Mouse (Mus musculus) megakaryocyte, adult 5-6 weeks (primary cell): ENCODE measurements around the gene Mical3. TPM values are rescaled to one million over a fixed set of nuclear protein-coding genes. Genes with fewer than 3 reads are reported as not detected.

Experiments
- ATAC-seq: 2 replicates; pipeline ENCODE4 v1.8.0; 2016; ENCODE audit warnings: mild to moderate bottlenecking, inconsistent platforms; ENCODE audit not compliant: poor library complexity, severe bottlenecking
- total RNA-seq, 2 experiments: library from RNA; stranded (forward) in 1 of 2; stranded (reverse) in 1 of 2; fragments of 153-499, 151-499 nt in 1 of 2; fragments of 221-1000, 200-1000 nt in 1 of 2; gene quantifications; 2 replicates each; pipeline versions ENCODE4 v1.2.3 to v1.2.4; 2015 to 2017

Gene Mical3
- total RNA-seq, 2 experiments from 2014 or later: 2.4 to 7.7 TPM

DNA sequence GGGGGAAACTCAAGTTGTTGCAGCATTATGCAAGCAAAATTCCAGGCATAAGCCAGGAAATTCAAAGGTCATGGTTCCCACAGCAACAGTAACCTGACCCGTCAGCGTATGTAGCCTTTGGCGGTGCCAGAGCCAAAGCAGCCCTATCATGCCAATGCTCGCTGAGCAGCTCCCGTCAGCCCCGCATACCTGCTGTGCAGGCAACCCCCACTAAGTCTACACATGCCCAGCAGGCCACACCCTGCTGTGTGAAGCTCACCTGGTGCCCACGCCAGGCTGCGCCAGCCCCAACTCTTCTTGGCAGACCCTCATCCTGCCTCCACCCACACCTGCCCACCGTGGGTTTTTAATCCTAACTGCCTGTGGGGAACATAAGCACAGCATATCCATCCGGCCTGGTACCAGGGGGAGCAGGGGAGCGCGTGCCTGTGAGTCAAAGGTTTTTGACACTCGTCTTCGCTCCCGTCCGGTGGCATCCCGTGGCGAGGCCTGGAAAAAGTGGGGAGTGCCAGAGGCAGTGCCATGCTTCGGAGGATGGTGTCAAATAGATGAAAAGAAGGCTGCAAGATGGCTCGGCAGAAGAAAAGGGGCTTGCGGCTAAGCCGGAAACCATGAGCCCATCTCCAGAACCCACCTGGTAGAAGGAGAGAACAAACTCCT, 43.1 kb downstream of the Mical3 start:
- no peak for ATAC-seq

DNA sequence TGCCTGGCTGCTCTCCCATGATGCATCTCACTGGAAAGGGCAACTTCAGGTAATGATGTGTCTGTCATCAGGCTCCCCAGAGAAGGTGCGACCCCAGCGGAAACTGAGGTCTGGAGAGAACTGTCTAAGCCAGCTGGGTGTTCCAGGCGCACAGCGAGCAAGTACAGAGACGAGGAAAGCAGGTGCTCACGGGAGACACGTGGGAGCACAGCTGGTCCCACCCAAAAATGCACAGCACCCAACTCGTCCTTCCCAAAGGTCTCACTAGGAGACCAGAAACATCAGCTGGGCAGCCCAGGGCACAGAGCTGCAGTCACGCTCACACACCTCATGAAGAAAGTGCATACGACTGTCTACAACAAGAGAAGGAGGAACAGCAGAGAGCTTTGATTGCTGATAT, 43.7 kb downstream of the Mical3 start:
- ATAC-seq: no peak

DNA sequence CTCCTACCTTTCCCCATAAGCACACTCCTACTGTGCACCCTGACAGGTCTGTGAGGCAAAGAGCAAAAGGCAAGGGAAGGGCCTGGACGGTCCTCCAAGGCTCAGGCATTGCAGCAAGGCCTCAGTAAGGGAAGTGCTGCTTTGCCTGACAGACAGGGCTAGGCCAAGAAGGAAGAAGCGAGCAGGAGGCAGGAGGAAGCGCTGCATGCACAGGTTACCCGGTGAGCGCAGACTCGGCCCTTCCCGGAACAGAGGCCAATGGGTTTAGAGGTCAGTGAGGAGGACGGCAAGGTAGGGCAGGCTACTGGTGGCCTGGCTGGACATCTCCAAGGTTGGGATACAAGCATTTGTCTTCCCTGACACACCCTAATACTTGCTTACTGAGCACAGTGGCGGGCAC, 44.6 kb downstream of the Mical3 start:
- peak; percentile 78 for ATAC-seq

GRCm38 (mm10) chr6:121084050-121084480, 46.7 kb downstream of the Mical3 start:
- peak; percentile 57; the same call in 1 of the 2 replicates for ATAC-seq

- no peak for ATAC-seq
These were observed 48.7 kb downstream of the Mical3 start for GRCm38 (mm10) chr6:121082094-121082473.

GRCm38 (mm10) chr6:121081288-121082093, 49.3 kb downstream of the Mical3 start:
- ATAC-seq: no peak

DNA sequence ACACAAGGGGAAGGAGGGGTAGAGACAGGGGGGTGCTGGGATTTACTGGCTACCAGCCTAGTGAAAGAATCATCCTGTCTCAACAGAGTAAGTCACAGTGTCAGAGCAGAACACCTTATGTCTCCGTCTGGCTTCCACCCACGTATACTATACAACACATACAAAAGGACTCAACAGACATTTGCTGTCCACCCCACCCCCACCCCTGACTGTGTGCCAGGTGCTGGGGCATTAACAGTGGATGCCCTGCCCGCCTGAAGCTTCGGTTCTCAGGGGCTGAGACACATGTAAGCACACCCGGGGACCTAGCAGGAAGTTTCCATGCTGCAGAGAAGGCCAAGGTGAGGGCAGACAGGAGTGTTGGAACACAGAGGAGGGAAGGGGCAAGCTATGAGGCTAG, 52.6 kb downstream of the Mical3 start:
- ATAC-seq: no peak

DNA sequence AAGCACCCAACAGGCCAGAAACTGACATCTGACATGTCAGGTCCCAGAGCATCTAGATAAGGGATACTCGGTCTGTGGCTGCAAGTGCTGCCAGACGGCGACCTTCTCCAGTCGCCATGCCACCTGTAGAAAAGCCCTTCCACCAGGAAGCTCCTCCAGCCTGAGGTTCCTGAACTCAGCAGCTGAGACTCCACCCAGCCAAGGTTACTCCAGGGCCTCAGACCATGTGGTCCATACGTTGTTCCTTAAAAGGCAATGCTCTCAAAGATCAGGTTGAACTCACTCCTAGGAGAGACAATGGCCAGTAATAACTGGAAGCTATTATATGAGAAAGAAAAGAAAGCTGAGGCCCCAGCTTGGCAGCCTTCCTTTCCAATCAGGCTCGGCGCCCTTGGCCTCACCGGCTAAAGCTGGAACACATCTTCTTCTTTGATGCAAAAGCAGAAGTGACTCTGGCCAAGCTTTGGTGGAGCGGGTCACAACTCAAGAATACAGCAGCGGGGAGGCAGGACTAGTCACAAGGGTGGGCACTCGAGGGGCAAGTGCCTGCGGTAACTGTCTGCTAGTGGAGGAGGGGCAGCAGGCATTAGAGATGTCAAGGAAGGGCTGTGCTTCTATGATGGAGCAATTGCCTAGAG, 53.8 kb downstream of the Mical3 start:
- peak; percentile 78 for ATAC-seq

- no peak for ATAC-seq
These were observed 55.0 kb downstream of the Mical3 start for GRCm38 (mm10) chr6:121075763-121076162.

DNA sequence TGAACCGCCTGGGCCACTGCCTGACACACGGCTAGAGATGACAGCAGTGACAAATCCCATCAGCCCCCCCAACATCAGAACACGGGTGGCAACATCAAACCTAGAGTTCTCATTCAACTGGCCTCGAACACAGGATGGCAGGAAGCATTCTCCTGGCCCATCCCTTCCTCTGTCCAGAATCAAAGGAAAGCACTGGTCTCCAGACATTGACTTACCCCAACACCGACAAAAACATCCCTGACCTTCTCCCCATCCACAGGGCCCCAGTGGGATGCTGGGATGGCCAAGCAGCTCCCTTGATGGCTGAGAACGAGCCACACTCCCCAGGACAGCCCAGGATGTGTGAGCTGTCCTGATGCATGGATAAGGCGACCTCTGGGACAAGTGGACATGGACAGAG, 57.5 kb downstream of the Mical3 start:
- ATAC-seq: no peak

DNA sequence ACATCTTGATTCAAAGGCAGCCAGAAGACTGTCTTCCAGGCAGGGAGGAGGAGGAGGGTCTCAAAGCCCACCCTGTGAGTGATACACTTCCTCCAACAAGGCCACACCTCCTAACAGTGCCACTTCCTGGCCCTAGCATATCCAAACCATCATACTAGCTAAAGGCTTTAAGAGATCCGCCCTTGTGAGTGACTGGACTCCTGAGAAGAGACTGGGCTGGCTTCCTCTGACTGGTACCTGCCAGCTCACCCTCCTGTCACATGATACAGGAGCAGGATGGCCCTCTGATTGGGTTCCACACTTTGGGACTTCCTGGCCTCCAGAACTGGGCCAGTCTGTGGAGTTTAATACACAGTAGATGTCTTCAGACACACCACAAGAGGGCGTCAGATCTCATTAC, 58.2 kb downstream of the Mical3 start:
- ATAC-seq: no peak

GRCm38 (mm10) chr6:121070584-121071230, 60.1 kb downstream of the Mical3 start:
- peak; percentile 22 for ATAC-seq

- peak; percentile 56 for ATAC-seq
These were observed 61.6 kb downstream of the Mical3 start for GRCm38 (mm10) chr6:121069156-121069555.

DNA sequence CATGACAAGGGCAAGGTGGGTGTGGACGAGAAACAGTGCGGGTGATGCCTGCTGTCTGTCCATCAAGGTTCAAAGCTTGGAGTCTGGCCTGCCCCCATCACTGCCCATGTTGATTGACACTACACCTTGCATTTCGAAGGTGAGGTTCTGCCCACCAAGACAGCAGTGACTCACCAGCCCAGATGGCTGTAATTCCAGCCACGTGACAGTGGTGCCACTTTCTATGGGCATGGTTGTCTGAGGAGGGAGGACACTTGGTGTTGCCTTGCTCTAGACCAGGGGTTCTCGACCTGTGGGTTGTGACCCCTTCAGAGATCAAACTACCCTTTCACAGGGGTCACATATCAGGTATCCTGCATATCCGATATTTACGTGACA, 62.7 kb downstream of the Mical3 start:
- ATAC-seq: no peak

- ATAC-seq: no peak
These were observed 63.2 kb downstream of the Mical3 start for GRCm38 (mm10) chr6:121067426-121068086.

GRCm38 (mm10) chr6:121066761-121067160, 64.0 kb downstream of the Mical3 start:
- ATAC-seq: no peak

- ATAC-seq: no peak
These were observed 66.3 kb downstream of the Mical3 start for GRCm38 (mm10) chr6:121064356-121065015.

DNA sequence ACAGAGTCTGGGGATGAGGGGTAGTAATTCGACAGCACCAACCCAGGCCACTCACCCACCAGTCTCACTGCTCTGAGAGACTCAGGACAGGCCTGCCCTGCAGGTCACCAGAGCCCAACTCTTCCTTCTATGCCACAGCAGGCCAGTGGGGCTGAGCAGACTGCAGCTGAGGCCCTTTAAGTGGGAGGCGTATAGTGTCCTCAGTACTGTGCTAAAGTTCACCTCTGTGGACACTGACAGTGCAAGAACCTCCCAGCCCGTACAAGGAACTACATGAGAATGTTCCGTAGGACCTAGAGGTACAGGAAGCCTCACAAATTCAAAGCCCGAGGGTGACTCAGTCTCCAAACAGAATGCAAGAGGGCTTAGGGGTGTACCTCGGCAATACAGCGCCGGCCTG, 67.0 kb downstream of the Mical3 start:
- ATAC-seq: no peak

DNA sequence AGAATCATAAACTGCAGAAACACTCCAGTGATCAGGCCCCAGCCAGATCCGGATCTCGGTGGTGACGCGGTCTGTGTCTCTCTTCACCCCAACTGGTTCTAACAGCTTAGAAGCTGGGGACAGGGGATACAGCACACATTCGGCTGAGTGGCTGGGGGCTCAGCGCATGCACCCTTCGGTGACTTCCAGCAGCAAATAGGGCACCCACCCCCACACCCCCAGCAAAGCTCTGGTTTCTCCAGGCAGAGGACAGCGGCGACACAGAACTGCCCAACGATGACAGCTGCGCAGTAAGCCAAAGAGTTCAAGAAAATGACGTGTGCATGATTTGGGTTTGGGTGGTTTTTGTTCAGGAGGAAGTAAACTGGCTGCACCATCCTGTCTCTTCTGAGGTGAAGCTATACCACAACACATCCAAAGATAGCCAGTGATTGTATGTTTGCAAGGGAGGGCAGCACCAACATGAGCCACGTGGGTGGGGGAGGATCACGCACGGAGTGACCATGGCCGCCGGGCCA, 67.8 kb downstream of the Mical3 start:
- ATAC-seq: peak; percentile 50

DNA sequence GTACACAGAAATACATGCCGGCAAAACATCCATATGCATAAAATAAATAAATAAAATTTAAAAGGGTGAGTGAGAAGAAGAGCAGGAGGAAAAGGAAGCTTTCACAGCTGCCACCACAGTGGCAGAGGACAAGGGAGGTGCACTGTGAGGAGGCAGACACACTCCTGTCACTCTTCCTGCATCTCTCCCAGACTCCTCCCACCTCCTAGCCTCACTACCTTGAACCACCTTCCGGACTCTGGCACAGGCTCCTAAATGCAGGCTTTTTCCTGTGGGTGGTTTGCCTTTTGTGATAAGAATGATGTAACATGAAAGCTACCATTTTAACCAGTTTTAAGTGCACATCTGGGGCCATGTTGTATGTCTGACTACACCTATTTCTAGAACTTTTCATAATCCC, 72.8 kb downstream of the Mical3 start:
- no peak for ATAC-seq
